Mouse (Mus musculus) gastrocnemius, postnatal 14 days (tissue): ENCODE measurements at regions not wholly inside any gene's neighbourhood (a gene's known extent, or its start where the extent isn't known, plus 50 kb on each side); places are given as distances from the start of the nearest gene placed in this dataset.
"Not testable (repeated sequence)": the region's sequence is repeated elsewhere in the genome, so short reads cannot be mapped to it uniquely, and the experiment has no call there.

Source experiments
- DNase-seq: peaks from one replicate; pipeline ENCODE4 v3.0.0; 2021; ENCODE audit warnings: mixed read lengths
- intact Hi-C: fragments of 180-260 bp; cut with DNase I; formaldehyde crosslinking; loops from one replicate; pipeline ENCODE4 v1.15.1; 2025; ENCODE audit warnings: low total_unique reads

DNA sequence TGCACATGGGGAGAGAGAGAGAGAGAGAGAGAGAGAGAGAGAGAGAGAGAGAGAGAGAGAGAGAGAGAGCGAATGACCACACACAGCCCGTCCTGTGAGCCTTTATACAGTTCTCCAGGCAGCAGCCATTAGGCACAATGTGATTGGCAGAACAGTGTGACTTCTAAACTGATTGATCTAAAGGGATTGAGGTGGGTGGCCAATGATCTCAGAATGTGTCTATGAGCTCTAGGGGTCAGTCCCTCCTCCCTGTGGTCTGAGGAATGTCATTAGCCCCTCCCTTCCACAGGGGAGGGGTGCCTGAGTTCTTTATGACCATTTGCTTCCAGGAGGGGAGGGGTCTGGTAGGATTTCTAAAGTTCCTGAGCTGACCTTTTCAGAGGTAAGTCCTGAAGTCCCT, 62.1 kb downstream of the Duxbl3 start:
- intact Hi-C loops, result not testable (repeated sequence)

DNA sequence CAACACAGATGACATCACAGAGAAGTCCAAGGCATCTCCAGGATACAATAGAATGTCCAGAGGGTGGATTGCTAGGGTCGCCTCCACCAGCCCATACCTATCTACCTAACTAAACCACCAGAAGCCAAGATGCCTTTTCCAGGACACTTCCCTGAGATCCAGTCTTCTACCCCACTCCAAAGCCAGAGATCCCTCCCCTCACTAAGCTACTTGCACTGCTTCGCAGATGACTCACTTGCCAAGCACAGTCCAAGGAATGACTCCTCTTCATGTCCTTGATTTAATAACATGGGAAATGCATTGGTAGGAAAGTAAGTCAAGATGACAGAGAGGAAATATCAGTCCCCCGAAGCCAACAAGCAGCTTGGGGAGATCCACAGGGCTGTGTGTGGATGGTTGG, 63.0 kb downstream of the Duxbl3 start:
- no peak for DNase-seq
- intact Hi-C loops, result no loop called here

More for the DNA sequence above, 62.1 kb downstream of the Duxbl3 start:
- DNase-seq, result not testable (repeated sequence)

DNA sequence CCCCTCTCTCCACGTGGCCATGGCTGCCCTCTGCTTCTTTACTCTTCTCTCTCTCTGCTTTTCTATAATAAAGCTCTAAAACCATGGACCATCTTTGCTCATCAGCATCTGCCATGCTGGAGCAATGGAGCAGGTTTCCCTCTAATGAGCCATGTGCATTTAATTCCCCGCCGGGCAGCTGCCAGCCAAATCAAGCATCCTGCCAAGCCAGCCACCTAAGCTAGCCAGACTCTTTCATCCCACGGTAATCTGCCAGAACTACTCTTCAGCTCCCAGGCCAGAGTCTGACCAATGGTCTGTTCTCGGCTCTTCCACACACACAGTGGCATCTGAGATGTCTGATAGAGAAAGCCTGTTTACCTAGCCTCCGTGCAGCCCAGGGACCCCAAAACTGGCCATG, 70.8 kb downstream of the Duxbl3 start:
- intact Hi-C loops, result no loop called here
- DNase-seq, result no peak

DNA sequence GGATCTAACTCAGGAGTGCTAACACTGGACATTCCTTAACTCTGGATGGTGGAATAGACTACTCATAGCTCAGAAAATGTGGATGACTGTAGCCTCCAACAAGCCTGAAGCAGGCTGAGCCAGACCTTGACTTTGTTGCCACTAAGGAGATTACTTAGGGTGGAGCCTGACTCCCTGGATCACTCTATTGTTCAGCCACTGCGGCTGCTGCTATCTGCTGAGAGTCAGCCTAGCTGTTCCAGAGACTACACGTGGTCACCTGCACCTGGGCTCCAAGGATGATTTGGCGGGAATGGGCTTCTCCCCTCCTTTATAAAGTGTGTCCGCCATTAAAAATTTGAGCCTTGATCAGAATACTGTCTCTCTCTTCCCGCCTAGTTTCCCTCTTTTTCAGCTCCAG, 83.3 kb downstream of the Duxbl3 start:
- intact Hi-C loops, result no loop called here
- no peak for DNase-seq

DNA sequence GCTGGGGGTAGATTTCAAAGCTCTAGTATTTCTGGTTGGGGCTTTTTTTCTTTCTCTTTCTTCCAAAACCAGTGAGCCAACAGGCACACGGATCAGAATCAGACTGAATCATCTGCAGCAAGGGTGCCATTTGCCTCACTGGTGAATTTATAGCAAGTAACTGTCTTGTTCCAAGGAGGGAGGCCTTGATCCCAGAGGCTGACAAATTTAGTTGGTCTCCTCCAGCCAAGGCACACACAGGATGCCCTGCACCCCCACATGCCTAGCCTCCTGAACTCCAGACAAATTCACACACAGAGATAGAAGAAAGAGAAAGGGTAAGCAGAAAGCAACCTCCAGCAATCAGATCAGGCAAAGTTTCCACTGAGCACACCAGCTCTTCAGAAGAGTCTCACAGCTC, 87.5 kb downstream of the Duxbl3 start:
- no peak for DNase-seq
- intact Hi-C loops, result no loop called here

DNA sequence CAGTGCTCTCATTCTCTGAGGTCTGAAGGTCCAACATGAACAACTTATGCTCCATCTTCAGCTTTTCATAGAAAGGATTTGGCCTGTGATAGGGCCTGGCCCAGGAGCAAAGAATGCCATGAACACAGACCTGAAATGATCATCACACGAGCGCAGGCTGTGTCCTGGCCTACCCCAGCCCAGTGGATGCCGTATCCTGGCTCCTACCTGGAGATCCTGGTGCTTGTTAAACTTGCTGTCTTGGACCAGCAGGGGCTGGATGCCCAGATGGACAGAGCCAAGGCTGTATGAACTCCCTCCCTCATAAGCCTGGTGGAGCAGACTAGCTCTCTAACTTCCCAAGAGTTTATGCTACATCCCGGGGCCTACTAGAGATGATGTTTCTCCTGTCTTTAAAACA, 89.5 kb downstream of the Duxbl3 start:
- intact Hi-C loops, result no loop called here
- DNase-seq, result no peak

DNA sequence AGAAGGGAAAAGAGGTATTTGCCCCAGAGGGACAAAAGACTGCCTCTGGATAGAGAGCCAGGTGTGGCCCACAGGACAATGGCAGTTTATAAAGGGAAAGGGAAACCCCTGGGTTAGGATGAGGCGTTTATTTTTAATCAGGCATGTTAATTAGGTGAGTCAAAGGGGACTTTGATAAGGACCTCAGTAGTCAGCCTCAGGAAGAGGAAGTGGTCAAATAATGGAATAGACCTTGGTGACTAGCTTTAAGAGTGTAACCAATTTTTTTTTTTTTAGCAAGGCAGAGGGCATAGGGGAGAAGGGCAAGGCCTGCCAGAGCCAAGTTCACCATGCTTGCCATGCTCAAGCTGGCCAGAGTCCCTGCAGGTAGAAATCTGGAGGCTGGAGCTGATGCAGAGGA, 95.2 kb downstream of the Duxbl3 start:
- intact Hi-C loops, result no loop called here
- no peak for DNase-seq

DNA sequence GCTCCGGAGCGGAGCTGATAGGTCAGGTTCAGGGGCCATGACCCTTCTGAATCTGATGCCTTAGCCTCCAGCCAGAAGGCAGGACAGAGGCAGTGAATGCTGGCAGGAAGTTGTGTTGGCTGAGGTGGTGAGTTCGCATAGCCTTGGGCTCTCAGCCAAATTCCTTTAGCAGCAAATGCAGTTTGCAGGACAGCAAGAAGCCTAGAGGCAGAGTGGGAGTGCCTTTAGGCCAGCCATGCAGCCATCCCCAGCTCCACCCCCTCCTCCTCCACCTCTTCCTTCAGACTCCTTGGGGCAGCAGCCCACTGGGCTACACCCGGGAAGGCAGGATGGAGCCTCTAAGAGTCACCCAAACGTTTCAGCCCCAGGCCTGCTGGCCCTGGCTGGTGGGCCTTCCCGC, 99.5 kb downstream of the Duxbl3 start:
- DNase-seq, result peak; percentile 21
- intact Hi-C loops, result no loop called here

DNA sequence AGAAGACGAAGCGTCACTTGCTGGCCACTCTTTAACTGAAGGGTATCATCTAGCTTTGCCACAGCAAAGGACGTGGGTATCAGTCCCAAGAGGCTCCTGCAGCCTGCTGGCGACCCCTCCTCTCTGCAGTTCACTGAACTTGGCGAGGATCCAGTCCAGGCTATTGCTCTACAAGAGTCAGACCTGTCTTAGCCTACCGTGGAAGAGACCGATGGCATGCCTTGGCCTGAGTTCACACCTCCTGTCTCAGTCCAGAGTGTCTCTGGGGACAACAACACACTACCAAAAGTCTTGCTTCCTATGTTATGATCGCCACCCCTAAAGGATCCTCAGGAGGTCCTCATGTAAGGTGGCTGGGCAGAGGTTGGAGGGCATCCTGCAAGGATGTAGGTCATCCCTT, 100.2 kb downstream of the Duxbl3 start:
- intact Hi-C loops, result no loop called here
- no peak for DNase-seq

DNA sequence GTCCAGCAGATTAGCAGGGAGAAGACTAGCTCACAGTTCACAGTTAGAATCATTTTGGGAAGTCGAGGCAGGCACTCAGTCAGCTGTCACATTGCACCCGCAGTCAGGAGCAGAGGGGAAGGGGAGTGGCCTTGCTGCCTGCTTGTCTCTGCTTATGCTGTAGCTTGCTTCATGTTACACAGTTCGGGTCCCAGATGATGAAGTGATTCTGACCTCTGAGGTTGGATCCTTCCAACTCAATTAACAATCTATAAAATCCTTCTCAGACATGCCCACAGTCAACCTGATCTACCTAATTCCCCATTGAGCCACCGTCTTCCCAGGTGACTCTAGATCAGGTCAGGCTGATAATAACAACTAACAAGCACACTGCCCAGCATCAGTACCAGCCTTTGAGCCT, 102.3 kb downstream of the Duxbl3 start:
- intact Hi-C loops, result no loop called here
- no peak for DNase-seq

DNA sequence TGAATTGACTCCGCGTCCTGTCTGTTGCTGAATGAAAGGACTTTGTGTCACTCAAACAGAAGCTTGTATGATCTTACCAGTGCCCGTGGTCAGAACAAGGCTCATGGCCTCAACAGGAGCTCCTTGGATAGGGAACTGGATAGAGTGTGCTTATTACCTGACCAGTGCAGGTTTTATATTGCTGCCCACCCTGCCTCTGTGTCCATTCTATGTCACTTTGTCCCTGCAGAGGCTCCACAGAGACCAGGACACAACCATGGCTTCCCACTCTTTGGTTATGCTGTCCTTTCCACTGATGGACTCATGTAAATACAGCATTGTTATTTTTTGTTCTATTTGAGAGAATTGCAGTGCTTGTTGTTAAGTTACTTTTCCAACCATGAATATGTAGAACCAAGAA, 103.4 kb downstream of the Duxbl3 start:
- intact Hi-C loops, result no loop called here
- DNase-seq, result no peak
